Mouse (Mus musculus): Measurements from ENCODE around the gene Hhatl.

Hhatl gene

DNA sequence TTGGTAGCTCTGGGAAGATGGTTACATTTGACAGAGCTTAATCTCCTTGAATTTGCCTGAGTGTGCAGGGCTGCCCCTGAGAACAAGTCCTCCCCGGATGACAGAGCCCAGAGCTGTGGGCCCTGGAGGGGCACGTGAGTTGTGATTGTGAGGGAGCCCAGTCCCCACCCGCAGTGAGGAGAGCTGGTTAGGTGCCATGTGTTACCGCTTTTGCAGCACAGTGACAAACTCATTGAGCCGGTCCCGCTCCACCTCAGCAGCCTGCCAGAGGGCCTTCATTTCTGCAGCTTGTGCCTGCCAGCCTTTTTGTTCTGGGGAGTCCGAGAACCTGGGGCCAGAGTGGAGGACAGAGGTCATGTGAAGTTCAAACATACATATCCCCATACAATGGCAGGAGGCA is 15.6 kb upstream of the Hhatl start:
- intact Hi-C loops (cut with DNase I) = no loop called here

GRCm38 (mm10) chr9:121807546-121807945 is 15.2 kb upstream of the Hhatl start:
- intact Hi-C loops (cut with DNase I) = no loop called here

DNA sequence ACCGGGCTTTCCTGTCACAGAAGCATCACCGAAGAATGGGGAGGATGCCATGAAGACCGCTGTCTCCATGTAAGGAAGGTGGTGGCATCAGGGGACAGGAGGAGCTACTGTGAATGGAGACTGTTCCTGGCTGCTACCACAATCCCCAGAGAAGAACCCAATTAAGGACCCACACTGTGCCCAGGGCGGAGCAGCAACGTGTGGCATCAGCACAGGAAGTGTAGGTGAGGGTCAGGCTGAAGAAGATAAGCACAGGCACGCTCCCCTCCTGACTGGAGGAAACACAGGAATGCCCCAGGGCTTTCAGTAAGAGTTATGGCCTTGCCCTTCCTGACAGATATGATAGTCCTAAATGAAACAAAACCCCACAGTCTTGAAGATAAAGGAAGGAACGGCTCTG is 10.4 kb upstream of the Hhatl start:
- intact Hi-C loops (cut with DNase I) = no loop called here

- intact Hi-C loops (cut with DNase I) = no loop called here
These were observed 6.7 kb upstream of the Hhatl start for GRCm38 (mm10) chr9:121798887-121799520.

GRCm38 (mm10) chr9:121797722-121798121 is 5.4 kb upstream of the Hhatl start:
- intact Hi-C loops (cut with DNase I) = no loop called here

- intact Hi-C loops (cut with DNase I) = no loop called here
These were observed 2.7 kb upstream of the Hhatl start for GRCm38 (mm10) chr9:121794972-121795539.

DNA sequence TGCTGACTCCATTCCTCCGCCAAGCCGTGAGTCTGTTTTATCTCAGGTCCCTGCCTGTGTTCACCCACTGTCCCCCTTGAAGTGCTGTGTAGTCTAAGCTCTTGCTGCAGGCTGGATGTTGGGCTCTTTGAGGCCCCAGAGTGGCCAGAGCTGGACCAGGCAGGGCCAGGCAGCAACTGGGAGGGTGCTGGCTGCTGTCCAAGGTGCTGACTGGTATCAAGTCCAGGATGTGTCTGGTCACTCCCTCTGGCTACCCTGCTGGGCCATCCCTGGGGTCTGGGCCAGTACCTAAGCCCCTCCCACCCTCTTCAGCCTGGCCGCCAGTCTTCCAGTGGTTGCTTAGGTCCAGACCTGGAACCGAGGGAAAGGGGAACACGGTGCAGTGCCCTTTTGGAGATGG is 1.1 kb downstream of the Hhatl start:
- intact Hi-C loops (cut with DNase I) = no loop called here

GRCm38 (mm10) chr9:121786359-121786758 is 5.9 kb downstream of the Hhatl start:
- intact Hi-C loops (cut with DNase I) = no loop called here

- intact Hi-C loops (cut with DNase I) = no loop called here
These were observed 7.0 kb downstream of the Hhatl start for GRCm38 (mm10) chr9:121785261-121785660.

- intact Hi-C loops (cut with DNase I) = no loop called here
These were observed 7.5 kb downstream of the Hhatl start for GRCm38 (mm10) chr9:121784801-121785200.

GRCm38 (mm10) chr9:121778066-121778624 is 14.2 kb downstream of the Hhatl start:
- intact Hi-C loops (cut with DNase I) = no loop called here

DNA sequence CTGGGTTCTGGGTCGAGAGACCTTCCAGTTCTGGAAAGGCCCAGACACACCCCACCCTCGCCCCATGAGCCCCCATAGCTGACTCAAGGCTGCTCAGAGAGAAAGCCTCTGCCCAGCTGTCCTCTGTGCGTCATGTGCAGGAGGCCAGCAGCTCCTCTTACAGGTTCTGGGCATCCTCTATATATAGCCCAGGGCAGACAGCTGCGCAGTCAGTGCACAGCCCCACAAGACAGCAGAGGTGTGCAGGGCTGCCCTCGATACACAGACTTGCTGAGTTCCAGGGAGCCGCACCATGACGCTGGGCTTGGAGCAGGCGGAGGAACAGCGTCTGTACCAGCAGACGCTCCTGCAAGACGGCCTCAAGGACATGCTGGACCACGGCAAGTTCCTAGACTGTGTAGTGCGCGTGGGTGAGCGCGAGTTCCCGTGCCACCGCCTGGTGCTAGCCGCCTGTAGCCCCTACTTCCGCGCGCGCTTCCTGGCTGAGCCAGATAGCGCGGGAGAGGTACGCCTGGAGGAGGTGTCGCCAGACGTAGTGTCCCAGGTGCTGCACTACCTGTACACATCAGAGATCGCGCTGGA is 14.7 kb downstream of the Hhatl start, which contains the start of gene Klhl40:
Klhl40 (plus strand) TSS at position 124 of the 582 bp plus-strand sequence.
- intact Hi-C loops (cut with DNase I) = no loop called here

DNA sequence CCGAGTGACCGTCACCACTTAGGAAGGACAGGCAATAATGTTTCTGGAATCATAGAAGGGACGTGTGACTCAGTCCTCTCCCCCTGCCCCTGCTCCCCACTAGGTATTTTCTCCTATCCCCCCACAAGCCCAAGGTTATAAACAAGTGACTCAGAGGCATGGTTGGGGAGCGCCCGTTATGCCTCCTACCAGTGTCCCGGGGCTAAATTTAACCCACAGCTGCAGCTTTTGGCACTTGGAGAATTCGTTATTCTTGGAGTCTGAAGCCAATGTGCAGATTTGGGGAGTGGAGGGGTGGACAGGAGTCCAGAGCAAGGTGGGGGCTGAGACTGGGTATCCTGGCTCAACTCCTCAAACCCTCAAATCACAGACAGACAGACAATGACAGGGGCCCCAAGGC is 15.8 kb downstream of the Hhatl start:
- intact Hi-C loops (cut with DNase I) = no loop called here

DNA sequence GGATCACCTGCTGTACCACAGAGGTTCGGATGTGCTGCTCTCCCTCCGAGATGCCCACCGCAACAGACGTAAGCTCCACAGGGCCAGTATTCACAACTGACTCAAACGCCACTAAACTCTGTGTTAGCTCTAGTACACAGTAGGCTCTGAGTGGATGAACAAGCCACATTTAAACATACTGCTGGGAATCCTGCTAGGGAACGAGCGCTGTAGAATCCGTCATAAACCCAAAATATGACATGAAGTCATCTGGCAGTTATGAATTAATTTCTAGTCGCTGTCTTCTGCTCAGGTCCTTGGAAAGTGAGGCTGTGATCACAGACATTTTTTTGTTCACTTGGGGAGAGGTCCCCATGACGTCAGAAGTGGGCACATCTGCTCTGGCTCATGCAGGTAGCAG is 16.4 kb downstream of the Hhatl start:
- intact Hi-C loops (cut with DNase I) = no loop called here

DNA sequence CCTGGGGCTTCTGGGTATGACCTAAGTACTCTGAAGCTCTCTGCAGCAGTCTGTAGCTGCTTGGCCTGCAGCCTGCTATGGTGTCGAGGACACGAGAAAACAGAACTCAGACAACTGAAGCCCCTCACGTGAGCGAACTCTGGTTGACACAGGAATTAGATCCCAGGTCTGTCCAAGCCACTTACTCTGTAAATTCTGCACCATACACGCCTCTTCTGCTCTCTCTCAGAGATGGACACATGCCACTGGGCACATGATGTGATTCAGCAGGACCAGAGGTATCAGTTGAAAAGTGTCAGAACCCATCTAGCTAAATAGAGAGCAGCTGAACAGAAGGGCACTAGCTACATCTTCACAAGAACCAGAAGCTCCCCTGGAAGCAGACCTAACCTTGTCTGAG is 19.9 kb downstream of the Hhatl start:
- intact Hi-C loops (cut with DNase I) = no loop called here

GRCm38 (mm10) chr9:121765166-121765855 is 27.0 kb downstream of the Hhatl start:
- intact Hi-C loops (cut with DNase I) = no loop called here

GRCm38 (mm10) chr9:121763716-121764115 is 28.6 kb downstream of the Hhatl start:
- intact Hi-C loops (cut with DNase I) = no loop called here

GRCm38 (mm10) chr9:121762761-121763160 is 29.5 kb downstream of the Hhatl start:
- intact Hi-C loops (cut with DNase I) = no loop called here

DNA sequence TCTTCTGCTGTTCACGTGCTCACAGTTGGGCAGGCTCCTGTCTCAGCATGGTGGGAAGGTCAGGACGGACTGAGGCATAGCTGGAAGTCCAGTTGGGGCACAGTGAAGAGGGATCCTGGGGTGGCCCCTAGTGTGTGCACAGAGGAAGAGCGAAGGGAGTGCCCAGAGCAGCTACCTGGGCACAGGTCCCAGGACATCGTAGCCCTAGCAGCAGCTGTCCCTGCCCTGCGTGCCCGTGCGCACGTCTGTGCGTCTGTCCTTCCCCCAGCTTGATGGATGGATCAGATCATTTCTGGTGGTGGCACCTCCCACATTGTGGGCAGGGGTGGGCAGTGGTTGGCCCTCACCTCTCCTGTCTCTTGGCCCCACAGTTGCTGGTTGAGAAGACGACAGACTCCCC is 30.1 kb downstream of the Hhatl start:
- intact Hi-C loops (cut with DNase I) = no loop called here

GRCm38 (mm10) chr9:121761787-121762186 is 30.5 kb downstream of the Hhatl start:
- intact Hi-C loops (cut with DNase I) = no loop called here

DNA sequence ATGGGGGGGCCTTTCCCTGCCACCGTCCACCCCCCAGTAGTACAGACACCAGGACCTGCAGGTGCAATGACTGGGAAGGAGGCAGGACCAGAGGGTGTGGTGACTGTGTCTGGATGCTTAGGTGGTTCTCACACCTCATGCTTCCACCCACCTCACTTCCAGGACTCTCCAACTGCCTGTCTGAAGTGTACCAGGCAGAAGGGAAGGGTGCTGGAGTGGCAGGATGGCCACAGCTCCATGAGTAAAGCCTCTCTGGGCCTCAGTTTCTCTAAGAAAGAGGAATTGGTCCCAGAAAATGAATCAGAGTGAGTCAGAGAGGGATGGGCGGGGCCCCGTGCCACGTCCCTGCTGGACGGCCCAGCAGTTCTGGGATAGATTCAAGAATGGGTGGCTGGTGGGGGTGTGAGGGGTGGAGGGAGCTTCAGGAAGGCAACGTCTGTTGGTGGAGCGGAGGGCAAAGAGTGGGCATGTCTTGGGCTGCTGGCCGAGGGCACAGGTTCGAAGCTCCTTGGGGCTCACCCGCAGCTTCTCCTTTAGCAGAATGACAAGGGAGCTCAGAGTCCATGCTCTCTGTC is 31.1 kb downstream of the Hhatl start:
- intact Hi-C loops (cut with DNase I) = no loop called here

All from adrenal gland (tissue).